Mouse (Mus musculus) heart, embryonic 16.5 days (tissue): ENCODE measurements around the gene Tstd3. TPM values are rescaled to one million over a fixed set of nuclear protein-coding genes. Genes with fewer than 3 reads are reported as not detected.
A peak's percentile ranks its signal among the peaks of the same experiment; 100 is the strongest.

Experiments used
- ATAC-seq: fragments of 200-750 bp; cut with Nextera tagmentation; replicated peaks from 2 replicates; pipeline ENCODE4 v1.8.0; 2017; ENCODE audit warnings: moderate number of reproducible peaks; ENCODE audit not compliant: insufficient read depth, low FRiP score; ENCODE audit errors: extremely low read depth
- H3K27ac ChIP-seq: fragments of 300-500 bp; sonication (generic); 2 replicates; pipeline ENCODE4 v1.5.1; 2014; ENCODE audit warnings: mild to moderate bottlenecking, low read length, control low read depth, moderate library complexity
- H3K27me3 ChIP-seq: fragments of 300-500 bp; sonication (generic); 2 replicates; pipeline ENCODE4 v1.6.1; 2014; ENCODE audit warnings: low read length, mixed read lengths; ENCODE audit not compliant: control insufficient read depth, insufficient read depth
- H3K36me3 ChIP-seq: fragments of 300-500 bp; sonication (generic); 2 replicates; pipeline ENCODE4 v1.6.1; 2014; ENCODE audit not compliant: control insufficient read depth, insufficient read depth
- H3K4me1 ChIP-seq: fragments of 300-500 bp; sonication (generic); 2 replicates; pipeline ENCODE4 v1.6.1; 2014; ENCODE audit warnings: low read length, mixed read lengths; ENCODE audit not compliant: control insufficient read depth, insufficient read depth
- H3K4me2 ChIP-seq: fragments of 300-500 bp; sonication (generic); 2 replicates; pipeline ENCODE4 v1.6.1; 2014; ENCODE audit warnings: low read depth, mild to moderate bottlenecking, control low read depth, low read length
- H3K4me3 ChIP-seq: fragments of 300-500 bp; sonication (generic); 2 replicates; pipeline ENCODE4 v1.5.1; 2014; ENCODE audit warnings: mild to moderate bottlenecking, control low read depth, low read length
- H3K9ac ChIP-seq: fragments of 300-500 bp; sonication (generic); 2 replicates; pipeline ENCODE4 v1.6.1; 2014; ENCODE audit warnings: low read length, control low read depth
- H3K9me3 ChIP-seq: fragments of 300-500 bp; sonication (generic); replicated peaks from 2 replicates; pipeline ENCODE4 v1.6.1; 2016; ENCODE audit warnings: low read length; ENCODE audit not compliant: control insufficient read depth
- WGBS: fragments of 180-500 bp; shearing (Covaris S2); extraction: QIAGEN DNeasy Blood & Tissue Kit; methylation state at CpG from one replicate; pipeline ENCODE4 v1.1.7; 2014; 5-methylcytosine and 5-hydroxymethylcytosine counted together
- polyA plus RNA-seq: library from polyadenylated mRNA; unstranded; fragments of >200 nt; fragmentation: Nextera tagmentation; extraction: Ambion mirVana; gene quantifications from 2 replicates; pipeline ENCODE4 v1.2.1, GENCODE M21; 2015

The Tstd3 gene
- polyA plus RNA-seq, 1 experiment from 2014 or later: 19.7 TPM

DNA sequence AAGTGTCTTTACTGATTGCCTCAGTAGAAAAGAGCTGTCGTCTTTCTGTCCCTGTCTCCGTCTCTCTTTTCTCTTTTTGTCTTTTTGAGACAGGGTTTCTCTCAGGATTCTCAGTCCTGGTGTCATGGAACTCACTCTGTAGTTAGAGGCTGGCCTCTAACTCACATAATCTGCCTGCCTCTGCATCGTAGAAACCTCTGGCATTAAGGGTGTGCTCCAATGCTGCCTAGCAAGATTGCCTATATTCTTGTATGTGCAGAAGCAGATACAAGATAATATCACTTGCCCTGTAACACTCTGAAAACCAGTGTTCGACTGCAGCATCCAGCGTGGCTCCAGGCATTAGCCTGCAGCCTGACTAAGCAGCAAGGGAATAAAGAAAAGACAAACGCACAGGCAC lies 21.9 kb upstream of the Tstd3 start:
- Histone ChIP-seq H3K4me1 (no peaks in the 10 kb centered on the region), H3K27me3 (no peaks in the 10 kb centered on the region), H3K9me3 (no peaks in the 10 kb centered on the region), H3K27ac (no peak overlapping the region), H3K36me3 (peaks cover 31% of the 10 kb centered on the region), H3K4me2 (no peak overlapping the region), H3K9ac (no peak overlapping the region), H3K4me3 (no peak overlapping the region)
- no peak for ATAC-seq
- 87% methylated on average over 6 of the region's 6 CpGs for WGBS

- H3K4me1 ChIP-seq: no peaks in the 10 kb centered on the region
- H3K9ac ChIP-seq: no peak overlapping the region
- H3K4me2 ChIP-seq: no peak overlapping the region
- H3K27ac ChIP-seq: no peak overlapping the region
- 93% methylated on average over 12 of the region's 12 CpGs for WGBS
- peaks cover 41% of the 10 kb centered on the region for H3K36me3 ChIP-seq
- no peak for ATAC-seq
- H3K27me3 ChIP-seq: no peaks in the 10 kb centered on the region
- no peak overlapping the region for H3K4me3 ChIP-seq
- no peaks in the 10 kb centered on the region for H3K9me3 ChIP-seq
Observed at GRCm38 (mm10) chr4:21786268-21786667, 19.3 kb upstream of the Tstd3 start.

DNA sequence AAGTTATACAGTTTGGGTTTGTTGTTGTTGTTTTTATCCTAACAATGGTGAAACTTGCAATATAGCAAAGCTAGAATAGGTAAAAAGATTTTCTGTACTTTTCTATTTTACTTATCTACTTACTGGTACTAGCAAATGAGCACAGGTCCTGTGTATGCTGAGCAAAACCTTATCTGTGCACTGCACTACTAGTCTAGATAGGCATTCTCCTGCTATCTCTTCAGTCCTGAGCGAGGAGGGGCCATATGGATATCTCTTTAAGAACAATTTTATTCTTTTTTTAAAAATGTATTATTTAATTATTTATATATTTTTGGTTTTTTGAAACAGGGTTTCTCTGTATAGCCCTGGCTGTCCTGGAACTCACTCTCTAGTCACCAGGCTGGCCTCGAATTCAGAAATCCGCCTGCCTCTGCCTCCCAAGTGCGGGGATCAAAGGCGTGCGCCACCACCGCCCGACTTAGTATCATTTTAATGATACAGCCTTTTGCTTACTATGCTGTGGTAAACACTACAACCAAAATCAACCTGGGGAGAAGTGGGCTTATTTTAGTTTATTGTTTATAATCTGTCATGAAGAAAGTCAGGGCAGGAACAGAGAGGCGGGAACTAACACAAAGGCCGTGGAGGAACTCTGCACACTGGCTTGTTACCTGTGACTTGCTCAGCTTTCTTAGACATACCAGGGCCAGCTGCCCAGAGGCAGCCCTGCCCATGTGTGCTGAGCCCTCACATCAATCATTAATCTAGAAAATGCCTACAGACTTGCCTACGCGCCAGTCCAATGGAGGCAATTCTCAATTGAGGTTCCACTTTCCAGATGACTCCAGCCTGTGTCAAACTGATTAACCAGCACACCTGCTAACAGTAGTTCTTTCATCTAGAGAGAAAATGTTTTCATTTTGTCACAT lies 14.1 kb upstream of the Tstd3 start:
- Histone ChIP-seq H3K4me1 (peaks cover 6% of the 10 kb centered on the region; the same call in 1 of the 2 replicates), H3K4me2 (no peak overlapping the region), H3K27me3 (no peaks in the 10 kb centered on the region), H3K9me3 (no peaks in the 10 kb centered on the region), H3K4me3 (no peak overlapping the region), H3K36me3 (peaks cover 32% of the 10 kb centered on the region), H3K27ac (no peak overlapping the region), H3K9ac (no peak overlapping the region)
- ATAC-seq: no peak
- 88% methylated on average over 12 of the region's 12 CpGs for WGBS

DNA sequence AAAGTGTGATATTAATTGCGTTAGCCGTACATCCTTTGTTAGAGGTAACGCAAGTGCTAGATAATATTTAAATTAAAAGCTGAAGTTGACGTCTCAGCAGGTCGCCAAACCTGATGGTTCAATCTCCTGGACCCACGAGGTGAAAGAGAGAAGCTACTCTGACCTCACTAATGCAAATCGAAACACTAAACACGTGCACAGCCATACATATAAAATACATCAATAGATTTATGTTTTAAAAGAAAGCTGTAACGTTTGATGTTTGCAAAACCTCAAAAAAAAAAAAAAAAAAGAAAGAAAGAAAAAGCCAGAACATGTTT lies 9.9 kb upstream of the Tstd3 start:
- WGBS: 6% methylated on average over 9 of the region's 9 CpGs
- Histone ChIP-seq H3K27me3 (no peaks in the 10 kb centered on the region), H3K9ac (peak overlapping the region; percentile 94), H3K36me3 (peaks cover 11% of the 10 kb centered on the region; the same call in 1 of the 2 replicates), H3K27ac (no peak overlapping the region; the same call in 1 of the 2 replicates), H3K4me2 (peak overlapping the region; percentile 85), H3K4me3 (peak overlapping the region; percentile 92), H3K4me1 (peaks cover 6% of the 10 kb centered on the region; the same call in 1 of the 2 replicates), H3K9me3 (no peaks in the 10 kb centered on the region)
- no peak for ATAC-seq

- Histone ChIP-seq H3K9me3 (no peaks in the 10 kb centered on the region), H3K27ac (peak overlapping the region; percentile 65), H3K27me3 (no peaks in the 10 kb centered on the region), H3K4me1 (peaks cover 6% of the 10 kb centered on the region; the same call in 1 of the 2 replicates), H3K4me3 (peak overlapping the region; percentile 92), H3K36me3 (peaks cover 5% of the 10 kb centered on the region; the same call in 1 of the 2 replicates), H3K9ac (peak overlapping the region; percentile 94), H3K4me2 (peak overlapping the region; percentile 85)
- under 1% methylated on average over 46 of the region's 46 CpGs for WGBS
- peak; percentile 98 for ATAC-seq
Observed at GRCm38 (mm10) chr4:21776091-21776945, 9.3 kb upstream of the Tstd3 start.

DNA sequence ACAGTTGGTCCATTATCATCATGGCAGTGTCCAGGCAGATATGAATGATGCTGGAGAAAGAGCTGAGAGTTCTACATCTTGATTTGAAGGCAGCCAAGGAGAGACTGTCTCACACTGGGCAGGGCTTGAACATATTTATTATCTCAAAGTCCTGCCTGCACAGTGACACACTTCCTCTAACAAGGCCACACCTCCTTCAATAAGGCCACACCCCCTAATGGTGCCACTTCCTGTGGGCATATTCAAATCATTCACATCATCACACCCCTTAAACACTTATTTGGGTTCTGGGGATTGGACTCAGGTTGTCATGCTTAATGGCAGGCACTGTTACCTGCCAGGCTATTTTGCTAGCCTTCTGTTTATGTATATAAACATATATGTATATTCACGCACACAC lies 5.3 kb upstream of the Tstd3 start:
- 88% methylated on average over 1 of the region's 1 CpGs for WGBS
- H3K27me3 ChIP-seq: no peaks in the 10 kb centered on the region
- ATAC-seq: no peak

GRCm38 (mm10) chr4:21771064-21771463 lies 4.1 kb upstream of the Tstd3 start:
- no peaks in the 10 kb centered on the region for H3K36me3 ChIP-seq
- no peak overlapping the region for H3K4me2 ChIP-seq
- H3K27ac ChIP-seq: no peak overlapping the region
- no peak overlapping the region for H3K4me3 ChIP-seq
- 90% methylated on average over 1 of the region's 1 CpGs for WGBS
- no peaks in the 10 kb centered on the region for H3K9me3 ChIP-seq
- no peak for ATAC-seq
- peaks cover 3% of the 10 kb centered on the region; the same call in 1 of the 2 replicates for H3K4me1 ChIP-seq
- no peak overlapping the region for H3K9ac ChIP-seq
- no peaks in the 10 kb centered on the region for H3K27me3 ChIP-seq

More for the DNA sequence above, 5.3 kb upstream of the Tstd3 start:
- Histone ChIP-seq H3K4me2 (no peak overlapping the region), H3K27ac (no peak overlapping the region), H3K4me1 (peaks cover 5% of the 10 kb centered on the region; the same call in 1 of the 2 replicates), H3K9ac (no peak overlapping the region), H3K36me3 (no peaks in the 10 kb centered on the region), H3K9me3 (no peaks in the 10 kb centered on the region), H3K4me3 (no peak overlapping the region)

GRCm38 (mm10) chr4:21766171-21766862 lies 695 bp downstream of the Tstd3 start:
- peak overlapping the region; percentile 89 for H3K4me2 ChIP-seq
- H3K4me3 ChIP-seq: peak overlapping the region; percentile 84
- no peak for ATAC-seq
- H3K4me1 ChIP-seq: peaks cover 8% of the 10 kb centered on the region
- H3K9me3 ChIP-seq: no peaks in the 10 kb centered on the region
- H3K27ac ChIP-seq: no peak overlapping the region; the same call in 1 of the 2 replicates
- H3K9ac ChIP-seq: peak overlapping the region; percentile 83
- no peaks in the 10 kb centered on the region for H3K36me3 ChIP-seq
- 20% methylated on average over 14 of the region's 14 CpGs for WGBS
- no peaks in the 10 kb centered on the region for H3K27me3 ChIP-seq
